Mouse (Mus musculus): Measurements from ENCODE around the gene Fzd4.

The Fzd4 gene

GRCm38 (mm10) chr7:89401136-89401858, 2.9 kb upstream of the Fzd4 start:
- no peak for DNase-seq (ENCODE audit: low spot score in 2 of 2)

GRCm38 (mm10) chr7:89401936-89402335, 2.2 kb upstream of the Fzd4 start:
- DNase-seq (ENCODE audit: low spot score in 2 of 2): no peak

- DNase-seq (ENCODE audit: low spot score in 2 of 2): peak; percentile 4 to 23
Observed at GRCm38 (mm10) chr7:89403053-89403972, 842 bp upstream of the Fzd4 start.

- DNase-seq (ENCODE audit: low spot score in 2 of 2): peak in 1 of 2 experiments; percentile 11
Observed at GRCm38 (mm10) chr7:89404734-89405440, 732 bp downstream of the Fzd4 start.

GRCm38 (mm10) chr7:89406011-89406410, 1.9 kb downstream of the Fzd4 start:
- DNase-seq (ENCODE audit: low spot score in 2 of 2): no peak

- DNase-seq (ENCODE audit: low spot score in 2 of 2): no peak
Observed at GRCm38 (mm10) chr7:89407006-89407940, 3.1 kb downstream of the Fzd4 start.

GRCm38 (mm10) chr7:89410294-89410693, 6.1 kb downstream of the Fzd4 start:
- DNase-seq (ENCODE audit: low spot score in 2 of 2): no peak

GRCm38 (mm10) chr7:89411346-89411745, 7.2 kb downstream of the Fzd4 start:
- DNase-seq (ENCODE audit: low spot score in 2 of 2): no peak

GRCm38 (mm10) chr7:89412094-89412493, 7.9 kb downstream of the Fzd4 start:
- no peak for DNase-seq (ENCODE audit: low spot score in 2 of 2)

- no peak for DNase-seq (ENCODE audit: low spot score in 2 of 2)
Observed at GRCm38 (mm10) chr7:89416027-89416426, 11.9 kb downstream of the Fzd4 start.

GRCm38 (mm10) chr7:89417707-89418106, 13.6 kb downstream of the Fzd4 start:
- DNase-seq (ENCODE audit: low spot score in 2 of 2): no peak

GRCm38 (mm10) chr7:89418127-89418653, 14.0 kb downstream of the Fzd4 start:
- DNase-seq (ENCODE audit: low spot score in 2 of 2): no peak

- DNase-seq (ENCODE audit: low spot score in 2 of 2): no peak
Observed at GRCm38 (mm10) chr7:89418917-89419679, 14.9 kb downstream of the Fzd4 start.

GRCm38 (mm10) chr7:89421294-89421693, 17.1 kb downstream of the Fzd4 start:
- DNase-seq (ENCODE audit: low spot score in 2 of 2): no peak

- no peak for DNase-seq (ENCODE audit: low spot score in 2 of 2)
Observed at GRCm38 (mm10) chr7:89422650-89423049, 18.5 kb downstream of the Fzd4 start.

- no peak for DNase-seq (ENCODE audit: low spot score in 2 of 2)
Observed at GRCm38 (mm10) chr7:89423194-89423593, 19.0 kb downstream of the Fzd4 start.

- no peak for DNase-seq (ENCODE audit: low spot score in 2 of 2)
Observed at GRCm38 (mm10) chr7:89423688-89424255, 19.6 kb downstream of the Fzd4 start.

- DNase-seq (ENCODE audit: low spot score in 2 of 2): no peak
Observed at GRCm38 (mm10) chr7:89424659-89425058, 20.5 kb downstream of the Fzd4 start.

- DNase-seq (ENCODE audit: low spot score in 2 of 2): no peak
Observed at GRCm38 (mm10) chr7:89425803-89426725, 21.9 kb downstream of the Fzd4 start.
